Mouse (Mus musculus): ENCODE measurements around the gene Cyb561a3. TPM values are rescaled to one million over a fixed set of nuclear protein-coding genes. Genes with fewer than 3 reads are reported as not detected.

Cyb561a3 gene
- polyA plus RNA-seq, 1 experiment from 2014 or later, result 16.3 TPM

GRCm38 (mm10) chr19:10602787-10603186 lies 25.8 kb downstream of the Cyb561a3 start:
- peak; percentile 86 for DNase-seq (ENCODE audit: low spot score)
- Histone ChIP-seq H3K27ac (peak overlapping the region; percentile 94), H3K36me3 (peaks cover 37% of the 10 kb centered on the region), H3K4me3 (peak overlapping the region; percentile 46), H3K4me1 (peaks cover 40% of the 10 kb centered on the region), H3K27me3 (ENCODE audit: low read depth, poor library complexity, severe bottlenecking) (no peaks in the 10 kb centered on the region), H3K9me3 (replicated peaks) (no peaks in the 10 kb centered on the region)
- 2% methylated on average over 9 of the region's 9 CpGs for WGBS

GRCm38 (mm10) chr19:10603660-10604523 lies 26.9 kb downstream of the Cyb561a3 start:
- H3K4me3 ChIP-seq, result peak overlapping the region; percentile 80; the same call in 1 of the 2 replicates
- peaks cover 46% of the 10 kb centered on the region for H3K4me1 ChIP-seq
- no peaks in the 10 kb centered on the region for H3K27me3 ChIP-seq (ENCODE audit: low read depth, poor library complexity, severe bottlenecking)
- peaks cover 39% of the 10 kb centered on the region for H3K36me3 ChIP-seq
- no peak for DNase-seq (ENCODE audit: low spot score)
- no peaks in the 10 kb centered on the region for H3K9me3 ChIP-seq (replicated peaks)
- H3K27ac ChIP-seq, result peak overlapping the region; percentile 94
- 88% methylated on average over 18 of the region's 18 CpGs for WGBS

- H3K36me3 ChIP-seq, result peaks cover 41% of the 10 kb centered on the region
- no peaks in the 10 kb centered on the region for H3K9me3 ChIP-seq (replicated peaks)
- peaks cover 46% of the 10 kb centered on the region for H3K4me1 ChIP-seq
- peak overlapping the region; percentile 94 for H3K27ac ChIP-seq
- no peak for DNase-seq (ENCODE audit: low spot score)
- peak overlapping the region; percentile 80 for H3K4me3 ChIP-seq
- H3K27me3 ChIP-seq (ENCODE audit: low read depth, poor library complexity, severe bottlenecking), result no peaks in the 10 kb centered on the region
- 55% methylated on average over 3 of the region's 3 CpGs for WGBS
Observed at GRCm38 (mm10) chr19:10604534-10604933, 27.6 kb downstream of the Cyb561a3 start.

GRCm38 (mm10) chr19:10605293-10605900 lies 28.4 kb downstream of the Cyb561a3 start, which contains the start of the genes Ddb1 and Tkfc:
TSS of gene Ddb1 (plus strand) at chr19:10605327.
TSS of gene Tkfc (minus strand) at chr19:10605654.
- Histone ChIP-seq H3K4me1 (peaks cover 46% of the 10 kb centered on the region), H3K9me3 (replicated peaks) (no peaks in the 10 kb centered on the region), H3K27ac (peak within 1 kb of the TSS; percentile 94), H3K4me3 (peak within 1 kb of the TSS; percentile 80), H3K36me3 (peaks cover 41% of the 10 kb centered on the region), H3K27me3 (ENCODE audit: low read depth, poor library complexity, severe bottlenecking) (no peaks in the 10 kb centered on the region)
- under 1% methylated on average over 49 of the region's 49 CpGs for WGBS
- DNase-seq (ENCODE audit: low spot score), result peak; percentile 99

- peak overlapping the region; percentile 80 for H3K4me3 ChIP-seq
- peaks cover 44% of the 10 kb centered on the region for H3K36me3 ChIP-seq
- H3K4me1 ChIP-seq, result peaks cover 46% of the 10 kb centered on the region
- no peaks in the 10 kb centered on the region for H3K9me3 ChIP-seq (replicated peaks)
- H3K27me3 ChIP-seq (ENCODE audit: low read depth, poor library complexity, severe bottlenecking), result no peaks in the 10 kb centered on the region
- no peak for DNase-seq (ENCODE audit: low spot score)
- WGBS, result 6% methylated on average over 20 of the region's 20 CpGs
- H3K27ac ChIP-seq, result peak overlapping the region; percentile 94
Observed at GRCm38 (mm10) chr19:10605901-10606622, 29.1 kb downstream of the Cyb561a3 start.

- WGBS, result 93% methylated on average over 5 of the region's 5 CpGs
- H3K9me3 ChIP-seq (replicated peaks), result no peaks in the 10 kb centered on the region
- no peaks in the 10 kb centered on the region for H3K27me3 ChIP-seq (ENCODE audit: low read depth, poor library complexity, severe bottlenecking)
- H3K36me3 ChIP-seq, result peaks cover 70% of the 10 kb centered on the region
- H3K27ac ChIP-seq, result no peak overlapping the region
- no peak for DNase-seq (ENCODE audit: low spot score)
- peaks cover 31% of the 10 kb centered on the region for H3K4me1 ChIP-seq
- H3K4me3 ChIP-seq, result no peak overlapping the region
Observed at GRCm38 (mm10) chr19:10608573-10609240, 31.7 kb downstream of the Cyb561a3 start.

- H3K4me1 ChIP-seq, result peaks cover 18% of the 10 kb centered on the region
- H3K27me3 ChIP-seq (ENCODE audit: low read depth, poor library complexity, severe bottlenecking), result peaks cover 8% of the 10 kb centered on the region; the same call in 1 of the 2 replicates
- no peaks in the 10 kb centered on the region for H3K9me3 ChIP-seq (replicated peaks)
- WGBS, result 2% methylated on average over 32 of the region's 32 CpGs
- peak; percentile 73 for DNase-seq (ENCODE audit: low spot score)
- peak within 1 kb of the TSS; percentile 82 for H3K27ac ChIP-seq
- H3K4me3 ChIP-seq, result peak within 1 kb of the TSS; percentile 62
- peaks cover 28% of the 10 kb centered on the region for H3K36me3 ChIP-seq
Observed at GRCm38 (mm10) chr19:10634106-10634871, 57.3 kb downstream of the Cyb561a3 start, which contains the start of gene Vwce. TSS of gene Vwce (plus strand) at chr19:10634213.

- Histone ChIP-seq H3K4me3 (peak overlapping the region; percentile 62), H3K4me1 (peaks cover 18% of the 10 kb centered on the region), H3K27me3 (ENCODE audit: low read depth, poor library complexity, severe bottlenecking) (peaks cover 8% of the 10 kb centered on the region; the same call in 1 of the 2 replicates), H3K27ac (peak overlapping the region; percentile 82), H3K36me3 (peaks cover 22% of the 10 kb centered on the region), H3K9me3 (replicated peaks) (no peaks in the 10 kb centered on the region)
- 5% methylated on average over 21 of the region's 21 CpGs for WGBS
- DNase-seq (ENCODE audit: low spot score), result peak; percentile 72
Observed at GRCm38 (mm10) chr19:10634872-10635318, 57.9 kb downstream of the Cyb561a3 start.

GRCm38 (mm10) chr19:10637840-10638239 lies 60.9 kb downstream of the Cyb561a3 start:
- no peaks in the 10 kb centered on the region for H3K36me3 ChIP-seq
- DNase-seq (ENCODE audit: low spot score), result no peak
- H3K27me3 ChIP-seq (ENCODE audit: low read depth, poor library complexity, severe bottlenecking), result peaks cover 8% of the 10 kb centered on the region; the same call in 1 of the 2 replicates
- WGBS, result 68% methylated on average over 7 of the region's 7 CpGs
- H3K9me3 ChIP-seq (replicated peaks), result no peaks in the 10 kb centered on the region
- peaks cover 29% of the 10 kb centered on the region for H3K4me1 ChIP-seq
- no peak overlapping the region for H3K27ac ChIP-seq
- H3K4me3 ChIP-seq, result no peak overlapping the region

GRCm38 (mm10) chr19:10640080-10640479 lies 63.1 kb downstream of the Cyb561a3 start:
- H3K27me3 ChIP-seq (ENCODE audit: low read depth, poor library complexity, severe bottlenecking), result 0 out of 2 replicates have a peak, but pooled peaks cover 8% of the 10 kb centered on the region
- H3K9me3 ChIP-seq (replicated peaks), result no peaks in the 10 kb centered on the region
- H3K4me1 ChIP-seq, result peaks cover 14% of the 10 kb centered on the region
- no peak overlapping the region for H3K27ac ChIP-seq
- 11% methylated on average over 5 of the region's 5 CpGs for WGBS
- H3K36me3 ChIP-seq, result no peaks in the 10 kb centered on the region
- no peak for DNase-seq (ENCODE audit: low spot score)
- H3K4me3 ChIP-seq, result 0 out of 2 replicates have a peak overlapping the region, but pooled peaks have one; percentile 0

- WGBS, result 49% methylated on average over 13 of the region's 13 CpGs
- H3K27ac ChIP-seq, result no peak overlapping the region
- 0 out of 2 replicates have a peak overlapping the region, but pooled peaks have one; percentile 0 for H3K4me3 ChIP-seq
Observed at GRCm38 (mm10) chr19:10640589-10641378, 63.8 kb downstream of the Cyb561a3 start.

More at GRCm38 (mm10) chr19:10640589-10641378, 63.8 kb downstream of the Cyb561a3 start:
- 0 out of 2 replicates have a peak, but pooled peaks cover 1% of the 10 kb centered on the region for H3K27me3 ChIP-seq (ENCODE audit: low read depth, poor library complexity, severe bottlenecking)
- no peak for DNase-seq (ENCODE audit: low spot score)
- no peaks in the 10 kb centered on the region for H3K9me3 ChIP-seq (replicated peaks)
- H3K4me1 ChIP-seq, result peaks cover 11% of the 10 kb centered on the region
- H3K36me3 ChIP-seq, result no peaks in the 10 kb centered on the region

All from limb, embryonic 10.5 days (tissue).